Mouse (Mus musculus) liver, embryonic 12.5 days (tissue): Measurements from ENCODE around the gene Sash3. TPM values are rescaled to one million over a fixed set of nuclear protein-coding genes. Genes with fewer than 3 reads are reported as not detected.
A peak's percentile ranks its signal among the peaks of the same experiment; 100 is the strongest.

Source experiments
- ATAC-seq: fragments of 200-750 bp; cut with Nextera tagmentation; 2 replicates; pipeline ENCODE4 v1.8.0; 2017; ENCODE audit warnings: moderate number of reproducible peaks, mild to moderate bottlenecking, moderate library complexity
- H3K27ac ChIP-seq: fragments of 300-500 bp; sonication (generic); 2 replicates; pipeline ENCODE4 v1.5.1; 2016; ENCODE audit warnings: mild to moderate bottlenecking
- H3K27me3 ChIP-seq: fragments of 300-500 bp; sonication (generic); replicated peaks from 2 replicates; pipeline ENCODE4 v1.6.1; 2016; ENCODE audit warnings: mild to moderate bottlenecking, moderate library complexity
- H3K36me3 ChIP-seq: fragments of 300-500 bp; sonication (generic); 2 replicates; pipeline ENCODE4 v1.6.1; 2016; ENCODE audit warnings: mild to moderate bottlenecking, moderate library complexity
- H3K4me1 ChIP-seq: fragments of 300-500 bp; sonication (generic); 2 replicates; pipeline ENCODE4 v1.6.1; 2016
- H3K4me2 ChIP-seq: fragments of 300-500 bp; sonication (generic); 2 replicates; pipeline ENCODE4 v1.6.1; 2016; ENCODE audit warnings: mild to moderate bottlenecking, moderate library complexity
- H3K4me3 ChIP-seq: fragments of 300-500 bp; sonication (generic); 2 replicates; pipeline ENCODE4 v1.5.1; 2016; ENCODE audit warnings: mild to moderate bottlenecking, moderate library complexity
- H3K9ac ChIP-seq: fragments of 300-500 bp; sonication (generic); 2 replicates; pipeline ENCODE4 v1.6.1; 2016; ENCODE audit warnings: mild to moderate bottlenecking, moderate library complexity
- H3K9me3 ChIP-seq: fragments of 300-500 bp; sonication (generic); replicated peaks from 2 replicates; pipeline ENCODE4 v1.6.1; 2016; ENCODE audit warnings: mild to moderate bottlenecking, moderate library complexity
- WGBS: fragments of 180-500 bp; shearing (Covaris S2); methylation state at CpG from one replicate; pipeline ENCODE4 v1.1.7; 2016; ENCODE audit not compliant: insufficient replicate concordance; 5-methylcytosine and 5-hydroxymethylcytosine counted together
- polyA plus RNA-seq: library from polyadenylated mRNA; unstranded; fragments of >200 nt; fragmentation: Nextera tagmentation; extraction: Ambion mirVana; gene quantifications from 2 replicates; pipeline ENCODE4 v1.2.1, GENCODE M21; 2016

The Sash3 gene
- polyA plus RNA-seq, 1 experiment from 2014 or later = 10.0 TPM

DNA sequence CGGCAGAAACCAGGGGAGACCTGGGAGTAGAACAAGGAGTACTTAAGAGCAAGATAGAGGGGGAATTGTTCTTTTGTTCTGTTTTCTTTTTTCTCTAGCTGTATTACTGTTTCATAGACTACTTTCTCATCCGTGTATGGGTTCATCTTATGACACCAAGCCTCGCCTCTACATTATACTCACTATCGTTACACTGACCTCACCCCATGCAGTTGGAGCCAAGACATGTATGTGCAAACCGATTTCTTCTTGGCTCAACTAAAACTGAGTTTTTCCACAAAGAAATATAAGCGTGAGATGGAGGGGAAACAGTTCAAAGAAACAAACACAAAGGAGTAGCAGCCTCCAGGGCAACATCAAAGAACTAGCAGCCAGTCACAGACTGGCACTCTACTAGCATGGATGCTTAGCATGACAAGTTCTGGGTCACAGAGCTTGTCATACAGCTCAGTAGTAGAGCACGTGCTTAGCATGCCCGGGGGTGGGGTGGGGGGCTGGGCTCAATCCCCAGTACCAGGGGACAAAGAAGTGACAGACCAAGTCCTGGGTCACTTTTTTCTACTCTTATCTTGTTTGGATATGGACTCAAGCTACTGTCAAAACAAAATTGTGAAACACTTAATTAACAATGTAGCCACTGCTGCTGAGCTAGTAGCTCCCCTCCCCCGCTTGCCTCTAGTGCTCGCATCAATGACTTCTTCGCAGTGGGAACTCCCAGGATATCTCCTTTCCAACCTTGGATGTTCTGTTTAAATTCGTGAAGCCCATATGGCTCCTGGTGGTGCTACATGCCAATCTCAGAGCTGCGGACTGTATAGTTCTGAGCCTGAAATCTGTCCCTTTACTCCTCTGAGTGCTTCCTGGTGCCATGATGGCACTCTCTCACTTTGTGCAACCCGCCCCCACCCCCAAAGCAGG is 47.3 kb downstream of the Sash3 start:
- Histone ChIP-seq H3K27me3 (no peaks in the 10 kb centered on the region), H3K4me3 (no peak overlapping the region), H3K36me3 (peaks cover 21% of the 10 kb centered on the region), H3K4me1 (no peaks in the 10 kb centered on the region), H3K9me3 (no peaks in the 10 kb centered on the region), H3K27ac (no peak overlapping the region), H3K4me2 (no peak overlapping the region), H3K9ac (no peak overlapping the region)
- whole genome bisulfite sequencing = 68% methylated on average over 14 of the region's 14 CpGs
- no peak for ATAC-seq

- peaks cover 14% of the 10 kb centered on the region; the same call in 1 of the 2 replicates for H3K36me3 ChIP-seq
- H3K4me2 ChIP-seq = no peak overlapping the region
- no peaks in the 10 kb centered on the region for H3K27me3 ChIP-seq
- no peaks in the 10 kb centered on the region for H3K4me1 ChIP-seq
- no peak overlapping the region for H3K4me3 ChIP-seq
- H3K27ac ChIP-seq = no peak overlapping the region
- H3K9ac ChIP-seq = no peak overlapping the region
- H3K9me3 ChIP-seq = no peaks in the 10 kb centered on the region
- no peak for ATAC-seq
- WGBS = 91% methylated on average over 3 of the region's 3 CpGs
Observed at GRCm38 (mm10) chrX:48197856-48198255, 51.6 kb downstream of the Sash3 start.

DNA sequence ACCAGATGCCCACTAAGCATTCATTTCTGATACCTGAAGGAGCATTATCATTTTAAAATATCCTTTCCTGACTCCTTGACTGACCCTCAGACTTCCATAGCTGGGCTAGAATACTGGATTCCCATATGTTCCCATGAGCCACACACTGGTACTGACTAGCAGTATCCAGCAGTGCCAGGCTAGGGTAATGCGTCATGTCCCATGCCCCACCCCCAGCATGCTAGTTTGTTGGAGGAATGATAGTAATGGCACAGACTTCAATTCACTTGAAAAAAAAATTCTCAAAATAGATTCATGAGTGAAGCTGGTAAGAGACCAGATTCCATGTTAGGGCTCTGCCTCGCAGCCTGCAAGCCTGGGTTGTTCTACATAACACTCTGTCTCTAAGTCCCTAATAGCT is 52.8 kb downstream of the Sash3 start:
- WGBS = 82% methylated on average over 2 of the region's 2 CpGs
- no peaks in the 10 kb centered on the region for H3K4me1 ChIP-seq
- no peak overlapping the region for H3K27ac ChIP-seq
- H3K4me3 ChIP-seq = no peak overlapping the region
- peaks cover 10% of the 10 kb centered on the region; the same call in 1 of the 2 replicates for H3K36me3 ChIP-seq
- ATAC-seq = no peak
- H3K4me2 ChIP-seq = no peak overlapping the region
- no peaks in the 10 kb centered on the region for H3K9me3 ChIP-seq
- no peak overlapping the region for H3K9ac ChIP-seq
- H3K27me3 ChIP-seq = no peaks in the 10 kb centered on the region

DNA sequence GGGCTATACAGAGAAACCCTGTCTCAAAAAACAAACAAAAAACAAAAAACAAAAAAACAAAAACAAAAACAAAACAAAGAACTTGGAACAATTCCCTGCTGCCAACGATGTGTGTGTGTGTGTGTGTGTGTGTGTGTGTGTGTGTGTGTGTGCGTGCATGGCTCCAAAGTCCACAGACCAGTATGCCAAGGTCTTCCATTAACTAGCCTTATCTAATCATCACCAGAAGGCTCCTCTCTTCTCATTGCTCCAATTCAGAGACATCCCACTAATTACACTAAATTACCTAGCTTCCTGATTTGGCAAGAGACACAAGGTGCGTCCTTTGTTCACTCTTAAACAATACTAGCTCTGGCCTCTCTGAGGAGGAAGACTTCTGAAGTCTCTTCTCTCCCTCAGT is 54.5 kb downstream of the Sash3 start:
- no peaks in the 10 kb centered on the region for H3K27me3 ChIP-seq
- H3K4me2 ChIP-seq = no peak overlapping the region
- H3K4me3 ChIP-seq = no peak overlapping the region
- no peaks in the 10 kb centered on the region for H3K4me1 ChIP-seq
- no peak for ATAC-seq
- 0 out of 2 replicates have a peak, but pooled peaks cover 6% of the 10 kb centered on the region for H3K36me3 ChIP-seq
- no peak overlapping the region for H3K27ac ChIP-seq
- no peak overlapping the region for H3K9ac ChIP-seq
- WGBS = 75% methylated on average over 2 of the region's 3 CpGs
- H3K9me3 ChIP-seq = no peaks in the 10 kb centered on the region

GRCm38 (mm10) chrX:48201973-48202372 is 55.7 kb downstream of the Sash3 start:
- H3K4me1 ChIP-seq = no peaks in the 10 kb centered on the region
- no peak overlapping the region for H3K4me3 ChIP-seq
- no peak overlapping the region for H3K9ac ChIP-seq
- H3K27ac ChIP-seq = no peak overlapping the region
- no peaks in the 10 kb centered on the region for H3K9me3 ChIP-seq
- H3K4me2 ChIP-seq = no peak overlapping the region
- H3K27me3 ChIP-seq = no peaks in the 10 kb centered on the region
- 64% methylated on average over 7 of the region's 7 CpGs for WGBS
- ATAC-seq = no peak
- H3K36me3 ChIP-seq = 0 out of 2 replicates have a peak, but pooled peaks cover 6% of the 10 kb centered on the region

DNA sequence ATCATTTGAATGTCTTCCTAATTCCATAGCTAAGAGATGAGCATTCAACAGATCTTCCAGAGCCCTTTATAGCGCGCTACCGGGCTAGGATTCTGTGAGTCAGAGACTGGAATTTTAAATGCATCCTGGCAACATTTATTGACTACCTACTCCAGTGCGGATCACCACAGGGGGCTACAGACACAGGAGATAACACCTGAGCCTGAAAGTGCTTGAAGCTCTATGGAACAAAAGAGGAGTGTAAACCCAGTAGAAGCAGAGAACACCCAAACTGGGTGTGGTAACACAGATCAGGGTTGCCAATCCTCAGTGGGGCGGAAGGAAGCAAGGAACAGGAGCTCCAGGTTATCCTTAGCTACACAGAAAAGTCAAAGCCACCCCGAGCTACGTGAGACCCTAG is 56.2 kb downstream of the Sash3 start:
- Histone ChIP-seq H3K4me3 (no peak overlapping the region), H3K27ac (no peak overlapping the region), H3K27me3 (no peaks in the 10 kb centered on the region), H3K9me3 (no peaks in the 10 kb centered on the region), H3K36me3 (0 out of 2 replicates have a peak, but pooled peaks cover 6% of the 10 kb centered on the region), H3K4me1 (0 out of 2 replicates have a peak, but pooled peaks cover 2% of the 10 kb centered on the region), H3K4me2 (no peak overlapping the region), H3K9ac (no peak overlapping the region)
- no peak for ATAC-seq
- 73% methylated on average over 7 of the region's 7 CpGs for WGBS

DNA sequence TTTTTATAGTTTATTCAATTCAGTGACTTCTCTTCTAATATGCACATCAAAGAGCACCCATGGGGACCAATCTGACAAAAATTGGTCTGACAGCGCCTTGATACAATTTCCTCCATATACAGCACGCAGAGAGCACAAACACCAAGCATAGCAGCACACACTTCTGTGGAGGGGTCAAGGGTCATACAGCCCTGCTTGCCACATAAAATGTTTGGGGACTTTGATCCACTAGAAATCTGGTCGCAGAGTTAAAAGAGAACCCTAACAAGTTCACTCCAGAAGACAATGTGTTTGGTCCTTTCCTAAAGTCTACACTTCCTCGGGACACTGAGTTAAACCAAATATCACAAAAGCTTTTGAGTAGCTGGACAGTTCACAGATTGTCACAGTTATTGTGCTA is 56.8 kb downstream of the Sash3 start:
- no peak for ATAC-seq
- Histone ChIP-seq H3K4me1 (0 out of 2 replicates have a peak, but pooled peaks cover 6% of the 10 kb centered on the region), H3K27me3 (no peaks in the 10 kb centered on the region), H3K27ac (no peak overlapping the region), H3K9ac (no peak overlapping the region), H3K4me2 (no peak overlapping the region), H3K36me3 (0 out of 2 replicates have a peak, but pooled peaks cover under 1% of the 10 kb centered on the region), H3K4me3 (no peak overlapping the region), H3K9me3 (no peaks in the 10 kb centered on the region)
- 67% methylated on average over 4 of the region's 4 CpGs for WGBS

DNA sequence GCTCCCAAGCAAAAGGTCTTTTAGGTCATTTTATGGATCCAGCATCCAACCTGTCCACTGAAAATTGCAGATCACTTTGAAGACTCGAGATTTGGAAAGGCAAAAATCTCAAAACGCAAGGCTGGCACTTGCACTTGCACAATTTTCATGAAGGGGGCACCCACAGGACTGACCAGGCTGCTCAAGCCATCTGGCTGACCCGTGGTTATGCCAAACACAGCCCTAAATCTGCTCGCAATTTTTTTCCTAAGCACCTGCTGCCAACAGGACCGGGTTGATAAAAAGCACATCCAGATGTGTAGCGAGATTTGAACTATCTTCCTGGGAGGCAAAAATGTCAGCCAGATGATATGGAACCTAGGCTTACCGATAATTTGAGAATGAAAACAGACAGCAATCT is 57.5 kb downstream of the Sash3 start:
- H3K9me3 ChIP-seq = no peaks in the 10 kb centered on the region
- WGBS = 61% methylated on average over 7 of the region's 7 CpGs
- ATAC-seq = no peak
- H3K4me3 ChIP-seq = no peak overlapping the region
- no peaks in the 10 kb centered on the region for H3K27me3 ChIP-seq
- H3K36me3 ChIP-seq = no peaks in the 10 kb centered on the region
- no peak overlapping the region for H3K4me2 ChIP-seq
- H3K27ac ChIP-seq = no peak overlapping the region
- H3K9ac ChIP-seq = no peak overlapping the region
- H3K4me1 ChIP-seq = 0 out of 2 replicates have a peak, but pooled peaks cover 6% of the 10 kb centered on the region

DNA sequence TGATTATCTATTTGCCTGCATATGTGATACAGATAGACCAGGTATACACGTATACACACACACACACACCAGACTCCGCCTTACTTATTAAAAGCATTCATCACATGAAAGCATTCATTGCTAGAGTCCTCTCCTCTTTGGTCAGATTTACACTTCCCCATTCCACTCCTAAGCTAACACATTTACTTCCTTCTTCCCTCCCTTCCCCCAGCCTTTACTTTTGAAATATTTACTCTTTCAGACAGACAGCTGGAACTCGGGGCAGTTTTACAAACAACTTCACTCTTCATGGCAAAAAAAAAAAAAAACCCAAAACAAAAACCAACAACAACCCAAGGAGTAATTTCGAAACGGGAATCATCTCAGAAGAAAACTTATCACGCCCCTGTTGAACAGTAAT is 58.2 kb downstream of the Sash3 start:
- Histone ChIP-seq H3K4me3 (no peak overlapping the region), H3K4me2 (no peak overlapping the region), H3K27me3 (no peaks in the 10 kb centered on the region), H3K4me1 (peaks cover 9% of the 10 kb centered on the region; the same call in 1 of the 2 replicates), H3K27ac (no peak overlapping the region), H3K9ac (no peak overlapping the region), H3K9me3 (no peaks in the 10 kb centered on the region), H3K36me3 (no peaks in the 10 kb centered on the region)
- no peak for ATAC-seq
- 46% methylated on average over 6 of the region's 6 CpGs for WGBS

DNA sequence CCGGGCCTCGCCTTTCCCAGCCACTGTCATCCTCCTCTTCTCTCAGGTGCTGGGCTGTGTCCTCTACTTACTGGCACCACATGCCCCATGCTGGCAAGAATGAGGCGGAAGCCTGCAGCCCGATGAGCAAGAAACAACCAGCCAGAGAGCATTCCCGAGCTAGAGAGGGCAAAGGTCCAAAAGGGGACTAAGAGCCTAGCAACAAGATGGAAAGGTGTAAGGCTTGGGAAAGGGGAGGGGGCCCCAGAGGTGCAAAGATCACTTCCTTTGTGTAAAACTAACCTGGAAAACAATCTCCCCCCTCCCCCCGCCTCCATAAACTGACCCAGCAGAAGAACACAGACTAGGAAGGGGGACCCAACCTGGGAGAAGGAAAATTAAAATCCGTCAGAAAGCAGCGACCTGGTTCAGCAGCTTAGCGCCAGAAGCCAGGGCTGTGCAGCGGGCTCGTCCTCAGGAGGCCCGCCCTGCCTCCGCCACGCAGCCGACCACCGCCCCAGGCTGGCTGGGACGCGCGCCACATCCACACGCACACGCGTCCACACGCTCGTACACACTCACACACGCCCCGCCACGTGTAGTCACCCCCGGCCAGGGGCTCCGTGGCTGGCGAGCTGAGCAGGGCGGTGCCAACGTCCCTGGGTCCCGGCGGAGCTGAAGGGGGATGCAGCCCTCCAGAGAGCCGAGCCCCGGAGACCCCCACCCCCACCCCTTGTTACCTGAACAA is 61.7 kb downstream of the Sash3 start:
- peak overlapping the region; percentile 80 for H3K9ac ChIP-seq
- peak overlapping the region; percentile 73 for H3K4me3 ChIP-seq
- no peaks in the 10 kb centered on the region for H3K27me3 ChIP-seq
- no peaks in the 10 kb centered on the region for H3K36me3 ChIP-seq
- peaks cover 9% of the 10 kb centered on the region; the same call in 1 of the 2 replicates for H3K4me1 ChIP-seq
- peak overlapping the region; percentile 73 for H3K4me2 ChIP-seq
- peak; percentile 77 for ATAC-seq
- 9% methylated on average over 33 of the region's 36 CpGs for WGBS
- peak overlapping the region; percentile 75 for H3K27ac ChIP-seq
- H3K9me3 ChIP-seq = no peaks in the 10 kb centered on the region

- Histone ChIP-seq H3K27ac (peak within 1 kb of the TSS; percentile 76), H3K36me3 (no peaks in the 10 kb centered on the region), H3K27me3 (no peaks in the 10 kb centered on the region), H3K4me2 (peak within 1 kb of the TSS; percentile 73), H3K9me3 (no peaks in the 10 kb centered on the region), H3K4me3 (peak within 1 kb of the TSS; percentile 73), H3K9ac (peak within 1 kb of the TSS; percentile 80), H3K4me1 (peaks cover 9% of the 10 kb centered on the region; the same call in 1 of the 2 replicates)
- WGBS = 10% methylated on average over 34 of the region's 34 CpGs
- peak; percentile 99 for ATAC-seq
Observed at GRCm38 (mm10) chrX:48208519-48209185, 62.4 kb downstream of the Sash3 start, which contains the start of gene Zdhhc9. Zdhhc9 (minus strand) TSS chrX:48208878.
